Mouse (Mus musculus): ENCODE measurements around the gene Sipa1l1. TPM values are rescaled to one million over a fixed set of nuclear protein-coding genes. Genes with fewer than 3 reads are reported as not detected.

Sipa1l1 gene
- polyA plus RNA-seq, 1 experiment from 2014 or later, result 32.8 TPM

- H3K27me3 ChIP-seq (ENCODE audit: control insufficient read depth, insufficient read depth, low read length), result no peaks in the 10 kb centered on the region
- H3K4me3 ChIP-seq (replicated peaks; ENCODE audit: low read length), result no peak overlapping the region
- no peaks in the 10 kb centered on the region for H3K36me3 ChIP-seq (ENCODE audit: control insufficient read depth, insufficient read depth, low read length)
- no peak for ATAC-seq (ENCODE audit: insufficient read depth, low FRiP score)
- no peak overlapping the region for H3K27ac ChIP-seq (ENCODE audit: low read length)
- no peak overlapping the region for H3K9ac ChIP-seq (ENCODE audit: low read length)
- H3K4me1 ChIP-seq (ENCODE audit: control insufficient read depth, insufficient read depth, low read length), result peaks cover 20% of the 10 kb centered on the region
- H3K4me2 ChIP-seq (ENCODE audit: low read depth, low read length), result no peak overlapping the region
- WGBS, result 79% methylated on average over 2 of the region's 2 CpGs
- no peaks in the 10 kb centered on the region for H3K9me3 ChIP-seq (replicated peaks; ENCODE audit: control insufficient read depth, low read length)
Measured at GRCm38 (mm10) chr12:82196213-82196612, 27.1 kb downstream of the Sipa1l1 start.

GRCm38 (mm10) chr12:82196615-82197146, 27.6 kb downstream of the Sipa1l1 start:
- Histone ChIP-seq H3K27me3 (ENCODE audit: control insufficient read depth, insufficient read depth, low read length) (no peaks in the 10 kb centered on the region), H3K9ac (ENCODE audit: low read length) (no peak overlapping the region), H3K27ac (ENCODE audit: low read length) (no peak overlapping the region), H3K4me3 (replicated peaks; ENCODE audit: low read length) (no peak overlapping the region), H3K4me1 (ENCODE audit: control insufficient read depth, insufficient read depth, low read length) (peaks cover 20% of the 10 kb centered on the region), H3K36me3 (ENCODE audit: control insufficient read depth, insufficient read depth, low read length) (no peaks in the 10 kb centered on the region), H3K4me2 (ENCODE audit: low read depth, low read length) (no peak overlapping the region), H3K9me3 (replicated peaks; ENCODE audit: control insufficient read depth, low read length) (no peaks in the 10 kb centered on the region)
- no peak for ATAC-seq (ENCODE audit: insufficient read depth, low FRiP score)
- WGBS, result 55% methylated on average over 7 of the region's 7 CpGs

GRCm38 (mm10) chr12:82197207-82197606, 28.1 kb downstream of the Sipa1l1 start:
- no peaks in the 10 kb centered on the region for H3K36me3 ChIP-seq (ENCODE audit: control insufficient read depth, insufficient read depth, low read length)
- peaks cover 20% of the 10 kb centered on the region for H3K4me1 ChIP-seq (ENCODE audit: control insufficient read depth, insufficient read depth, low read length)
- no peak overlapping the region for H3K9ac ChIP-seq (ENCODE audit: low read length)
- H3K4me2 ChIP-seq (ENCODE audit: low read depth, low read length), result no peak overlapping the region
- no peak overlapping the region for H3K27ac ChIP-seq (ENCODE audit: low read length)
- H3K27me3 ChIP-seq (ENCODE audit: control insufficient read depth, insufficient read depth, low read length), result no peaks in the 10 kb centered on the region
- WGBS, result 49% methylated on average over 2 of the region's 2 CpGs
- H3K4me3 ChIP-seq (replicated peaks; ENCODE audit: low read length), result no peak overlapping the region
- ATAC-seq (ENCODE audit: insufficient read depth, low FRiP score), result no peak
- no peaks in the 10 kb centered on the region for H3K9me3 ChIP-seq (replicated peaks; ENCODE audit: control insufficient read depth, low read length)

GRCm38 (mm10) chr12:82199286-82199685, 30.2 kb downstream of the Sipa1l1 start:
- Histone ChIP-seq H3K36me3 (ENCODE audit: control insufficient read depth, insufficient read depth, low read length) (no peaks in the 10 kb centered on the region), H3K9me3 (replicated peaks; ENCODE audit: control insufficient read depth, low read length) (no peaks in the 10 kb centered on the region), H3K4me1 (ENCODE audit: control insufficient read depth, insufficient read depth, low read length) (peaks cover 9% of the 10 kb centered on the region), H3K27me3 (ENCODE audit: control insufficient read depth, insufficient read depth, low read length) (no peaks in the 10 kb centered on the region), H3K4me2 (ENCODE audit: low read depth, low read length) (no peak overlapping the region), H3K27ac (ENCODE audit: low read length) (no peak overlapping the region), H3K9ac (ENCODE audit: low read length) (no peak overlapping the region), H3K4me3 (replicated peaks; ENCODE audit: low read length) (no peak overlapping the region)
- ATAC-seq (ENCODE audit: insufficient read depth, low FRiP score), result no peak
- WGBS, result 85% methylated on average over 6 of the region's 6 CpGs

- no peaks in the 10 kb centered on the region for H3K27me3 ChIP-seq (ENCODE audit: control insufficient read depth, insufficient read depth, low read length)
- H3K4me2 ChIP-seq (ENCODE audit: low read depth, low read length), result no peak overlapping the region
- H3K4me3 ChIP-seq (replicated peaks; ENCODE audit: low read length), result no peak overlapping the region
- H3K36me3 ChIP-seq (ENCODE audit: control insufficient read depth, insufficient read depth, low read length), result no peaks in the 10 kb centered on the region
- H3K27ac ChIP-seq (ENCODE audit: low read length), result no peak overlapping the region
- WGBS, result 83% methylated on average over 6 of the region's 6 CpGs
- no peaks in the 10 kb centered on the region for H3K9me3 ChIP-seq (replicated peaks; ENCODE audit: control insufficient read depth, low read length)
- H3K4me1 ChIP-seq (ENCODE audit: control insufficient read depth, insufficient read depth, low read length), result no peaks in the 10 kb centered on the region
- no peak overlapping the region for H3K9ac ChIP-seq (ENCODE audit: low read length)
- no peak for ATAC-seq (ENCODE audit: insufficient read depth, low FRiP score)
Measured at GRCm38 (mm10) chr12:82204106-82204505, 35.0 kb downstream of the Sipa1l1 start.

GRCm38 (mm10) chr12:82206857-82207647, 37.9 kb downstream of the Sipa1l1 start:
- Histone ChIP-seq H3K9ac (ENCODE audit: low read length) (no peak overlapping the region), H3K4me2 (ENCODE audit: low read depth, low read length) (no peak overlapping the region), H3K36me3 (ENCODE audit: control insufficient read depth, insufficient read depth, low read length) (no peaks in the 10 kb centered on the region), H3K27ac (ENCODE audit: low read length) (no peak overlapping the region), H3K4me1 (ENCODE audit: control insufficient read depth, insufficient read depth, low read length) (no peaks in the 10 kb centered on the region), H3K27me3 (ENCODE audit: control insufficient read depth, insufficient read depth, low read length) (no peaks in the 10 kb centered on the region), H3K9me3 (replicated peaks; ENCODE audit: control insufficient read depth, low read length) (no peaks in the 10 kb centered on the region), H3K4me3 (replicated peaks; ENCODE audit: low read length) (no peak overlapping the region)
- 70% methylated on average over 8 of the region's 8 CpGs for WGBS
- no peak for ATAC-seq (ENCODE audit: insufficient read depth, low FRiP score)

GRCm38 (mm10) chr12:82208046-82208445, 38.9 kb downstream of the Sipa1l1 start:
- no peaks in the 10 kb centered on the region for H3K9me3 ChIP-seq (replicated peaks; ENCODE audit: control insufficient read depth, low read length)
- no peaks in the 10 kb centered on the region for H3K27me3 ChIP-seq (ENCODE audit: control insufficient read depth, insufficient read depth, low read length)

GRCm38 (mm10) chr12:82208611-82209010, 39.5 kb downstream of the Sipa1l1 start:
- Histone ChIP-seq H3K4me3 (replicated peaks; ENCODE audit: low read length) (no peak overlapping the region), H3K4me1 (ENCODE audit: control insufficient read depth, insufficient read depth, low read length) (no peaks in the 10 kb centered on the region), H3K9ac (ENCODE audit: low read length) (no peak overlapping the region), H3K36me3 (ENCODE audit: control insufficient read depth, insufficient read depth, low read length) (no peaks in the 10 kb centered on the region), H3K27me3 (ENCODE audit: control insufficient read depth, insufficient read depth, low read length) (no peaks in the 10 kb centered on the region), H3K9me3 (replicated peaks; ENCODE audit: control insufficient read depth, low read length) (no peaks in the 10 kb centered on the region), H3K27ac (ENCODE audit: low read length) (no peak overlapping the region), H3K4me2 (ENCODE audit: low read depth, low read length) (no peak overlapping the region)
- ATAC-seq (ENCODE audit: insufficient read depth, low FRiP score), result no peak
- 79% methylated on average over 4 of the region's 4 CpGs for WGBS

More at GRCm38 (mm10) chr12:82208046-82208445, 38.9 kb downstream of the Sipa1l1 start:
- no peak overlapping the region for H3K27ac ChIP-seq (ENCODE audit: low read length)
- no peak overlapping the region for H3K4me3 ChIP-seq (replicated peaks; ENCODE audit: low read length)
- H3K4me1 ChIP-seq (ENCODE audit: control insufficient read depth, insufficient read depth, low read length), result no peaks in the 10 kb centered on the region
- no peaks in the 10 kb centered on the region for H3K36me3 ChIP-seq (ENCODE audit: control insufficient read depth, insufficient read depth, low read length)
- H3K4me2 ChIP-seq (ENCODE audit: low read depth, low read length), result no peak overlapping the region
- ATAC-seq (ENCODE audit: insufficient read depth, low FRiP score), result no peak
- no peak overlapping the region for H3K9ac ChIP-seq (ENCODE audit: low read length)
- WGBS, result 81% methylated on average over 3 of the region's 3 CpGs

GRCm38 (mm10) chr12:82209753-82210152, 40.6 kb downstream of the Sipa1l1 start:
- no peak overlapping the region for H3K4me2 ChIP-seq (ENCODE audit: low read depth, low read length)
- peaks cover 5% of the 10 kb centered on the region; the same call in 1 of the 2 replicates for H3K36me3 ChIP-seq (ENCODE audit: control insufficient read depth, insufficient read depth, low read length)
- no peaks in the 10 kb centered on the region for H3K9me3 ChIP-seq (replicated peaks; ENCODE audit: control insufficient read depth, low read length)
- no peak overlapping the region for H3K9ac ChIP-seq (ENCODE audit: low read length)
- H3K27ac ChIP-seq (ENCODE audit: low read length), result no peak overlapping the region
- no peaks in the 10 kb centered on the region for H3K27me3 ChIP-seq (ENCODE audit: control insufficient read depth, insufficient read depth, low read length)
- no peak for ATAC-seq (ENCODE audit: insufficient read depth, low FRiP score)
- no peaks in the 10 kb centered on the region for H3K4me1 ChIP-seq (ENCODE audit: control insufficient read depth, insufficient read depth, low read length)
- no peak overlapping the region for H3K4me3 ChIP-seq (replicated peaks; ENCODE audit: low read length)
- 13% methylated on average over 2 of the region's 2 CpGs for WGBS

All from stomach, embryonic 16.5 days (tissue).